Mouse (Mus musculus): ENCODE measurements around the gene Sncg.

DNA sequence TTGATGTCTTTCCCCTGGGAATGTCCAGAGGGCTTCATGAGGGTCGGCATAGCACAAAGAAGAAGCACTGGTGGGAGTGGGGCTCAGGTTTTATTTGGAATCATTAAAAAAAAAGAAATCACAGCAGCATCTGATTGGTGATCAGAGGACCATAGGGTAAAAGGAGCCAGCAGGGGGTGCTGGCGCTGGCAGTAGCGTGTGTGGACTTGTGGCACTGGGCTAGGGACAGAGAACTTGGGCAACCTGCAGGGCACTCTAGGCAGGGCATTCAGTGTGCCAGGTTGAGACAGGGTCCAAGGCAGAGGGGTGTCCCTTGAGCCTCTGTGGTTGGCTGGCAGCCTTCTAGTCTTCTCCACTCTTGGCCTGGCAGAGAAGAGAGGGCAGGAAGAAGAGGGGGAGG, 4.4 kb downstream of the Sncg start:
- no peak for TF ChIP-seq GATA1 (IDR thresholded peaks at IDR 0.05; ENCODE audit: low read depth, low read length)
- TF ChIP-seq JUND (IDR thresholded peaks at IDR 0.05; ENCODE audit: low read depth, low read length) = no peak
- no peak for TF ChIP-seq TAL1 (IDR thresholded peaks at IDR 0.05; ENCODE audit: low read length)
